Mouse (Mus musculus) MEL (cell line): ENCODE data around the gene Gm9837. TPM values are rescaled to one million over a fixed set of nuclear protein-coding genes. Genes with fewer than 3 reads are reported as not detected.
A peak's percentile ranks its signal among the peaks of the same experiment; 100 is the strongest.

Source experiments
- DNase-seq: peaks from one replicate; pipeline ENCODE4 v3.0.0; 2011; ENCODE audit warnings: low read depth, low spot score
- H3K27ac ChIP-seq: 2 replicates; pipeline ENCODE4 v1.5.1; 2012; ENCODE audit warnings: low read depth, mild to moderate bottlenecking, control low read depth, low read length, moderate library complexity; ENCODE audit not compliant: control insufficient read depth
- H3K27me3 ChIP-seq, 2 experiments: fragments of 150-350 bp in 1 of 2; sonication (generic) in 1 of 2; 2 replicates each; pipeline ENCODE4 v1.6.1; 2012; ENCODE audit warnings: low read length in 2 of 2, mild to moderate bottlenecking in 2 of 2, improper control_type of control experiment in 1 of 2, moderate library complexity in 1 of 2; ENCODE audit not compliant: insufficient read depth in 2 of 2, control insufficient read depth in 1 of 2
- H3K36me3 ChIP-seq, 2 experiments: 2 replicates each; pipeline ENCODE4 v1.6.1; 2012 to 2014; ENCODE audit warnings: low read length in 2 of 2, improper control_type of control experiment in 1 of 2, inconsistent platforms in 1 of 2, mild to moderate bottlenecking in 1 of 2; ENCODE audit not compliant: insufficient read depth in 2 of 2, control insufficient read depth in 1 of 2
- H3K4me1 ChIP-seq, 2 experiments: fragments of 150-350 bp in 1 of 2; sonication (generic) in 1 of 2; 2 replicates each; pipeline ENCODE4 v1.6.1; 2012; ENCODE audit warnings: low read length in 2 of 2, improper control_type of control experiment in 1 of 2, mild to moderate bottlenecking in 1 of 2; ENCODE audit not compliant: insufficient read depth in 2 of 2, control insufficient read depth in 1 of 2
- H3K4me3 ChIP-seq, 2 experiments: fragments of 150-350 bp in 1 of 2; sonication (generic) in 1 of 2; 2 replicates each; pipeline ENCODE4 v1.5.1; 2012; ENCODE audit warnings: low read depth in 2 of 2, low read length in 2 of 2, mild to moderate bottlenecking in 2 of 2, moderate library complexity in 2 of 2, control low read depth in 1 of 2, improper control_type of control experiment in 1 of 2; ENCODE audit not compliant: control insufficient read depth in 1 of 2, insufficient read depth in 1 of 2
- H3K79me2 ChIP-seq: 2 replicates; pipeline ENCODE4 v1.6.1; 2012; ENCODE audit warnings: mild to moderate bottlenecking, low read length, moderate library complexity; ENCODE audit not compliant: control insufficient read depth, poor library complexity, insufficient read depth
- H3K9ac ChIP-seq: 2 replicates; pipeline ENCODE4 v1.6.1; 2012; ENCODE audit warnings: low read depth, mild to moderate bottlenecking, control low read depth, low read length, moderate library complexity; ENCODE audit not compliant: control insufficient read depth, poor library complexity, severe bottlenecking
- H3K9me3 ChIP-seq: fragments of 150-350 bp; sonication (generic); replicated peaks from 2 replicates; pipeline ENCODE4 v1.6.1; 2012; ENCODE audit warnings: mild to moderate bottlenecking, low read length, improper control_type of control experiment, moderate library complexity; ENCODE audit not compliant: insufficient read depth
- BHLHE40 ChIP-seq: IDR thresholded peaks from 2 replicates; pipeline ENCODE4 v1.6.1; 2012; ENCODE audit warnings: low read depth, mild to moderate bottlenecking, inconsistent platforms, low read length, improper control_type of control experiment, borderline replicate concordance
- CTCF ChIP-seq, 3 experiments: IDR thresholded peaks in 2 of 3; conservative IDR thresholded peaks in 1 of 3; 2 replicates each; pipeline ENCODE4 v1.5.1; 2011 to 2012; ENCODE audit warnings: low read length in 3 of 3, low read depth in 2 of 3, mild to moderate bottlenecking in 2 of 3, improper control_type of control experiment in 1 of 3, inconsistent platforms in 1 of 3, mixed read lengths in 1 of 3, moderate library complexity in 1 of 3; ENCODE audit not compliant: control insufficient read depth in 1 of 3, insufficient read depth in 1 of 3, poor library complexity in 1 of 3, severe bottlenecking in 1 of 3
- EP300 ChIP-seq, 2 experiments: IDR thresholded peaks; 2 replicates each; pipeline ENCODE4 v1.6.1; 2011; ENCODE audit warnings: improper control_type of control experiment in 2 of 2, low read length in 2 of 2, low read depth in 1 of 2, mild to moderate bottlenecking in 1 of 2
- GATA1 ChIP-seq: IDR thresholded peaks from 2 replicates; pipeline ENCODE4 v1.6.1; 2011; ENCODE audit warnings: low read depth, low read length, improper control_type of control experiment
- HCFC1 ChIP-seq: IDR thresholded peaks from 2 replicates; pipeline ENCODE4 v1.6.1; 2012; ENCODE audit warnings: low read depth, mild to moderate bottlenecking, inconsistent platforms, low read length, improper control_type of control experiment, moderate library complexity
- JUND ChIP-seq: IDR thresholded peaks from 2 replicates; pipeline ENCODE4 v1.6.1; 2011; ENCODE audit warnings: low read depth, mild to moderate bottlenecking, improper control_type of control experiment, low read length
- MAFK ChIP-seq: IDR thresholded peaks from 2 replicates; pipeline ENCODE4 v1.6.1; 2011; ENCODE audit warnings: low read depth, mild to moderate bottlenecking, low read length, improper control_type of control experiment, borderline replicate concordance
- MAX ChIP-seq: IDR thresholded peaks from 2 replicates; pipeline ENCODE4 v1.6.1; 2011; ENCODE audit warnings: low read length, improper control_type of control experiment
- MAZ ChIP-seq: IDR thresholded peaks from 2 replicates; pipeline ENCODE4 v1.6.1; 2012; ENCODE audit warnings: low read depth, mild to moderate bottlenecking, inconsistent platforms, low read length, improper control_type of control experiment
- MEF2A ChIP-seq: IDR thresholded peaks from 2 replicates; pipeline ENCODE4 v1.6.1; 2014; ENCODE audit warnings: low read depth, mild to moderate bottlenecking, inconsistent platforms, low read length, improper control_type of control experiment; ENCODE audit not compliant: poor library complexity, insufficient replicate concordance, severe bottlenecking; ENCODE audit errors: extremely low read depth
- MYB ChIP-seq: IDR thresholded peaks from 2 replicates; pipeline ENCODE4 v1.6.1; 2011; ENCODE audit warnings: mild to moderate bottlenecking, low read depth, low read length, improper control_type of control experiment
- MYC ChIP-seq: IDR thresholded peaks from 2 replicates; pipeline ENCODE4 v1.6.1; 2011; ENCODE audit warnings: low read depth, mild to moderate bottlenecking, low read length, improper control_type of control experiment, moderate library complexity
- POLR2A ChIP-seq, 2 experiments: IDR thresholded peaks; 2 replicates each; pipeline ENCODE4 v1.6.1; 2011 to 2012; ENCODE audit warnings: low read length in 2 of 2, mild to moderate bottlenecking in 2 of 2, control low read depth in 1 of 2, improper control_type of control experiment in 1 of 2, low read depth in 1 of 2, moderate library complexity in 1 of 2; ENCODE audit not compliant: control insufficient read depth in 1 of 2, insufficient read depth in 1 of 2, poor library complexity in 1 of 2
- RAD21 ChIP-seq: IDR thresholded peaks from 2 replicates; pipeline ENCODE4 v1.6.1; 2011; ENCODE audit warnings: mild to moderate bottlenecking, low read depth, low read length, improper control_type of control experiment
- SIN3A ChIP-seq: IDR thresholded peaks from 2 replicates; pipeline ENCODE4 v1.6.1; 2012; ENCODE audit warnings: low read length, improper control_type of control experiment, inconsistent platforms
- SMC3 ChIP-seq: IDR thresholded peaks from 2 replicates; pipeline ENCODE4 v1.6.1; 2011; ENCODE audit warnings: low read depth, low read length, improper control_type of control experiment
- TAL1 ChIP-seq: IDR thresholded peaks from 2 replicates; pipeline ENCODE4 v1.6.1; 2012; ENCODE audit warnings: mild to moderate bottlenecking, inconsistent platforms, low read length, moderate library complexity, mixed read lengths
- TBP ChIP-seq: IDR thresholded peaks from 2 replicates; pipeline ENCODE4 v1.8.0; 2011; ENCODE audit warnings: low read depth, low read length, improper control_type of control experiment
- TCF12 ChIP-seq: IDR thresholded peaks from 2 replicates; pipeline ENCODE4 v1.6.1; 2014; ENCODE audit warnings: low read depth, mild to moderate bottlenecking, inconsistent platforms, low read length, improper control_type of control experiment, moderate library complexity
- USF1 ChIP-seq: IDR thresholded peaks from 2 replicates; pipeline ENCODE4 v1.6.1; 2014; ENCODE audit warnings: low read depth, mild to moderate bottlenecking, inconsistent platforms, low read length, improper control_type of control experiment, moderate library complexity
- ZC3H11A ChIP-seq: IDR thresholded peaks from 2 replicates; pipeline ENCODE4 v1.6.1; 2012; ENCODE audit warnings: low read depth, mild to moderate bottlenecking, inconsistent platforms, low read length, improper control_type of control experiment
- polyA plus RNA-seq, 2 experiments: library from polyadenylated mRNA; stranded (reverse) in 1 of 2; unstranded in 1 of 2; fragments of >175 nt in 1 of 2; fragments of >200 nt in 1 of 2; gene quantifications; 2 replicates each; pipeline versions ENCODE4 v1.2.1 to v1.2.4; 2012; ENCODE audit warnings: low replicate concordance in 2 of 2, low read depth in 1 of 2; ENCODE audit not compliant: insufficient read length in 2 of 2, insufficient read depth in 1 of 2, missing spikeins in 1 of 2
- total RNA-seq: library from RNA; depleted of rRNA; stranded (reverse); fragments of 300-350 nt; gene quantifications from 2 replicates; pipeline ENCODE4 v1.2.3, GENCODE M21; 2012

Gene Gm9837
- total and polyA plus RNA-seq, 3 experiments: not detected

GRCm38 (mm10) chr11:53457372-53457954 lies 12.8 kb downstream of the Gm9837 start:
- no peak for TF ChIP-seq SMC3
- no peak for TF ChIP-seq CTCF (IDR thresholded peaks at IDR 0.05 in 2 of 3, conservative IDR thresholded peaks at IDR 0.05 in 1 of 3; ENCODE audit: control insufficient read depth in 1 of 3, insufficient read depth in 1 of 3, low read depth in 2 of 3, low read length in 3 of 3, poor library complexity in 1 of 3, severe bottlenecking in 1 of 3)
- TF ChIP-seq MEF2A: no peak
- TF ChIP-seq TAL1: no peak
- TF ChIP-seq POLR2A (IDR thresholded peaks at IDR 0.05; ENCODE audit: control insufficient read depth in 1 of 2, insufficient read depth in 1 of 2, low read depth in 1 of 2, low read length in 2 of 2, poor library complexity in 1 of 2): no peak
- TF ChIP-seq SIN3A: no peak
- TF ChIP-seq TCF12: no peak
- TF ChIP-seq MAFK: no peak
- TF ChIP-seq GATA1: no peak
- TF ChIP-seq MYB: no peak
- no peak for TF ChIP-seq MAZ
- TF ChIP-seq MYC: no peak
- TF ChIP-seq ZC3H11A: no peak
- TF ChIP-seq HCFC1: no peak
- no peak for TF ChIP-seq EP300 (IDR thresholded peaks at IDR 0.05; ENCODE audit: low read depth in 1 of 2, low read length in 2 of 2)
- TF ChIP-seq RAD21: no peak; the same call in 1 of the 2 replicates
- H3K9me3 ChIP-seq: no peaks in the 10 kb centered on the region
- peaks cover 0 to 8% of the 10 kb centered on the region in 2 experiments; a peak in 1 of 4 replicates for H3K36me3 ChIP-seq
- peaks cover 6 to 16% of the 10 kb centered on the region in 2 experiments; a peak in 3 of 4 replicates for H3K4me1 ChIP-seq
- peak overlapping the region; percentile 52 for H3K9ac ChIP-seq
- DNase-seq: no peak
- H3K27ac ChIP-seq: no peak overlapping the region
- H3K27me3 ChIP-seq: peaks cover 13 to 17% of the 10 kb centered on the region in 2 experiments
- no peaks in the 10 kb centered on the region for H3K79me2 ChIP-seq
- peak overlapping the region; percentile 47 to 65; a peak in 3 of 4 replicates for H3K4me3 ChIP-seq

GRCm38 (mm10) chr11:53456474-53457371 lies 13.6 kb downstream of the Gm9837 start, which contains the start of the genes Gm10447 and Shroom1:
Gene Gm10447 (minus strand): TSS chr11:53457110.
Gene Shroom1 (plus strand): TSS chr11:53457205.
- Histone ChIP-seq H3K27ac (no peak within 1 kb of the TSS), H3K4me3 (peak within 1 kb of the TSS; percentile 47 to 65), H3K27me3 (peaks cover 17 to 19% of the 10 kb centered on the region in 2 experiments), H3K36me3 (peaks cover 0 to 4% of the 10 kb centered on the region in 2 experiments; a peak in 1 of 4 replicates), H3K4me1 (peaks cover 2 to 10% of the 10 kb centered on the region in 2 experiments; a peak in 3 of 4 replicates), H3K9ac (peak within 1 kb of the TSS; percentile 52), H3K79me2 (no peaks in the 10 kb centered on the region), H3K9me3 (no peaks in the 10 kb centered on the region)
- DNase-seq: peak; percentile 33
- TF ChIP-seq TBP: no peak
- TF ChIP-seq JUND: no peak
- peak in 1 of 3 experiments; percentile 43; a peak in 3 of 6 replicates for TF ChIP-seq CTCF (IDR thresholded peaks at IDR 0.05 in 2 of 3, conservative IDR thresholded peaks at IDR 0.05 in 1 of 3; ENCODE audit: control insufficient read depth in 1 of 3, insufficient read depth in 1 of 3, low read depth in 2 of 3, low read length in 3 of 3, poor library complexity in 1 of 3, severe bottlenecking in 1 of 3)
- TF ChIP-seq BHLHE40: 0 out of 2 replicates have a peak, but pooled peaks have one; percentile 8
- TF ChIP-seq SMC3: peak; percentile 35
- TF ChIP-seq MAX: no peak
- no peak for TF ChIP-seq USF1
